Mouse (Mus musculus) stomach, embryonic 16.5 days (tissue): ENCODE results near the gene Pycard. TPM values are rescaled to one million over a fixed set of nuclear protein-coding genes. Genes with fewer than 3 reads are reported as not detected.
"Not testable (repeated sequence)": the region's sequence is repeated elsewhere in the genome, so short reads cannot be mapped to it uniquely, and the experiment has no call there.

Experiments
- ATAC-seq: fragments of 200-750 bp; cut with Nextera tagmentation; 2 replicates; pipeline ENCODE4 v1.8.0; 2017; ENCODE audit warnings: moderate number of reproducible peaks, moderate TSS enrichment; ENCODE audit not compliant: insufficient read depth, low FRiP score
- H3K27ac ChIP-seq: fragments of 300-500 bp; sonication (generic); 2 replicates; pipeline ENCODE4 v1.5.1; 2014; ENCODE audit warnings: low read length
- H3K27me3 ChIP-seq: fragments of 300-500 bp; sonication (generic); 2 replicates; pipeline ENCODE4 v1.6.1; 2014; ENCODE audit warnings: low read length, control low read depth, mixed read lengths; ENCODE audit not compliant: control insufficient read depth, insufficient read depth
- H3K36me3 ChIP-seq: fragments of 300-500 bp; sonication (generic); 2 replicates; pipeline ENCODE4 v1.6.1; 2014; ENCODE audit warnings: low read length; ENCODE audit not compliant: control insufficient read depth, insufficient read depth
- H3K4me1 ChIP-seq: fragments of 300-500 bp; sonication (generic); 2 replicates; pipeline ENCODE4 v1.6.1; 2014; ENCODE audit warnings: low read length, control low read depth, mixed read lengths; ENCODE audit not compliant: control insufficient read depth, insufficient read depth
- H3K4me2 ChIP-seq: fragments of 300-500 bp; sonication (generic); 2 replicates; pipeline ENCODE4 v1.6.1; 2014; ENCODE audit warnings: low read depth, low read length, mixed read lengths
- H3K4me3 ChIP-seq: fragments of 300-500 bp; sonication (generic); replicated peaks from 2 replicates; pipeline ENCODE4 v1.5.1; 2014; ENCODE audit warnings: mild to moderate bottlenecking, low read length
- H3K9ac ChIP-seq: fragments of 300-500 bp; sonication (generic); 2 replicates; pipeline ENCODE4 v1.6.1; 2014; ENCODE audit warnings: low read length
- H3K9me3 ChIP-seq: fragments of 300-500 bp; sonication (generic); replicated peaks from 2 replicates; pipeline ENCODE4 v1.6.1; 2016; ENCODE audit warnings: low read length, control low read depth; ENCODE audit not compliant: control insufficient read depth
- WGBS: fragments of 180-500 bp; shearing (Covaris S2); extraction: QIAGEN DNeasy Blood & Tissue Kit; methylation state at CpG from one replicate; pipeline ENCODE4 v1.1.7; 2014; 5-methylcytosine and 5-hydroxymethylcytosine counted together
- polyA plus RNA-seq: library from polyadenylated mRNA; unstranded; fragments of >200 nt; fragmentation: Nextera tagmentation; extraction: Ambion mirVana; gene quantifications from 2 replicates; pipeline ENCODE4 v1.2.1, GENCODE M21; 2015

The Pycard gene
- polyA plus RNA-seq, 1 experiment from 2014 or later = 179 TPM

DNA sequence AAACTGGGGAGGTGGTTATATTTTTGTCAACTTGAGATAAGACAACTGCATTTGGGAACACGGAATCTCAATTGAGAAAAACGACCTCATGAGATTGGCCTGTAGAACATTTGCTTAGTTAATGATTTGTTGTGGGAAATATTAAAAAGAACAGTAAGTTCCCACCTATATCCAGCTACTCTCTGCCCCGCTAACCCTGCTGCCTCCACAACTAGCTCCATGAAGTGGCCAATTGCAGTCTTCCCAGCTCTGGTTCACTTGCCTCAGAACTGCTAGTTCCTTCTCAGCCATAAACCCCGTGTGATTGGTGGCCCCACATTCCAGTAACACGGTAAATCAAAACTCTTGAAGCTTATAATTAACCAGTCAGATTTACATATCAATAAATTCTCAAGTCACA, 34.3 kb downstream of the Pycard start:
- H3K4me1 ChIP-seq = no peaks in the 10 kb centered on the region
- H3K9me3 ChIP-seq = no peaks in the 10 kb centered on the region
- no peak overlapping the region for H3K4me3 ChIP-seq
- H3K27me3 ChIP-seq = no peaks in the 10 kb centered on the region
- H3K9ac ChIP-seq = no peak overlapping the region
- 54% methylated on average over 5 of the region's 5 CpGs for WGBS
- H3K27ac ChIP-seq = no peak overlapping the region
- ATAC-seq = no peak
- H3K36me3 ChIP-seq = no peaks in the 10 kb centered on the region
- no peak overlapping the region for H3K4me2 ChIP-seq

DNA sequence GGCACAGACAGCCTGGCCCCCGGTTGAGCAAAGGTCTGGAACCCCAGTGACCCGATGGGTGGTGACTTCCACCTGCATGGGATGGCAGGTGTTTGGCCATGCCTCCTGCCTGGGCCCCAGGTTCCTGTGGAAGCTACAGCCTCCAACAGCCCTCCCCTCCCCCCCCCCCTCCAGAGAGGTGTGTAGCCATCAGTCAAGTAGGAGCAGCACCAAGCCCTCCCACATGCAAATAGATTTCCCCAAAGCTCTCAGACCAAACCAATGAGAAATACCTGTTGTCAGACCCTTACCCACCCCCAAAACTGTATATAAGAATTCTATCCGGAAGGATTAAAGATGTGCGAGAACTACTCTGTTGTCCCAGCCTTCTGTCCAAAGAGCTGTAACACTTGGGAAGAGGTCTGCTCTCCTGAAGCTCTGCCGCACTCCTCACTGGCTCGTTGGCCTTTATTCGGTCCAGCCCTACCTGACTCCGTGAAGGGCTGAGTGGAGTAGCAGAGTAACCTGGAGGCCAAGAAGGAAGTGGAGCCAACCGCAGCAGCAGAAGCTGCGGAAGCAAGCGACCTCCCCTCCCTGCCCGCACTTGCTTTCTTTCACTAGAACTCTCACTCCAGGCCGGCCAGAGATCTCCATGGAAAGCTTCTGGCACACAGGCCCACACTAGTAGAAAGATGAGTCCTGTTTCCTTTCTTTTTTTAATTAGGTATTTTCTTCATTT, 40.6 kb downstream of the Pycard start:
- H3K4me2 ChIP-seq = no peak overlapping the region
- H3K4me3 ChIP-seq = no peak overlapping the region
- H3K36me3 ChIP-seq = no peaks in the 10 kb centered on the region
- H3K4me1 ChIP-seq = no peaks in the 10 kb centered on the region
- no peaks in the 10 kb centered on the region for H3K27me3 ChIP-seq
- H3K9me3 ChIP-seq = no peaks in the 10 kb centered on the region
- WGBS = 36% methylated on average over 13 of the region's 13 CpGs
- H3K27ac ChIP-seq = no peak overlapping the region
- ATAC-seq = no peak
- H3K9ac ChIP-seq = no peak overlapping the region

GRCm38 (mm10) chr7:127946470-127947023, 47.1 kb downstream of the Pycard start, which contains the start of gene Prss36:
Prss36 (minus strand) TSS chr7:127946725.
- WGBS = 61% methylated on average over 6 of the region's 6 CpGs
- Histone ChIP-seq H3K9ac (no peak within 1 kb of the TSS), H3K4me3 (no peak within 1 kb of the TSS), H3K4me1 (no peaks in the 10 kb centered on the region), H3K9me3 (no peaks in the 10 kb centered on the region), H3K27ac (peak within 1 kb of the TSS; percentile 3; the same call in 1 of the 2 replicates), H3K27me3 (peaks cover 7% of the 10 kb centered on the region), H3K4me2 (no peak within 1 kb of the TSS), H3K36me3 (no peaks in the 10 kb centered on the region)
- peak; percentile 90 for ATAC-seq

DNA sequence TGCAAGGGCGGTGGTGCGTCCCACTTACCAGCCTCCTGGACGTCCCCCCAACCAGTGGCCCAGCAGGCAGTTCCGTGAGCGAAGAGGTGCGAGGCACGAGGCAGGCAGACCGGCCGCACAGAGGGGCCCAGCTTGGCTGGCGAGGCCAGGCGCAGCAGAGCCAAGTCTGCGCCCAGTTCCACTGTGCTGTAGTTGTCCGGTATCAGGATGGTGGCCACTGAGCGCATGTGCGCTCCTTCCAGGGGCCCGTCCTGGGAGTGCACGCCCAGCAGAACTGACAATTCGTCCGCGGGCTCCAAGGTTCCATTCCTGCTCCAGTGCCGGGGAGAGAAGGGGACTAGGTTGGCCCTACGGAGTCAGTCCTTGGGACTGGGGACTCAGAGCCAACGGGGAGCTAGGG, 49.1 kb downstream of the Pycard start:
- Histone ChIP-seq H3K4me1 (no peaks in the 10 kb centered on the region), H3K27ac (no peak overlapping the region), H3K4me3 (0 out of 2 replicates have a peak overlapping the region, but pooled peaks have one; percentile 5), H3K9ac (no peak overlapping the region; the same call in 1 of the 2 replicates), H3K36me3 (no peaks in the 10 kb centered on the region), H3K9me3 (no peaks in the 10 kb centered on the region), H3K4me2 (no peak overlapping the region), H3K27me3 (peaks cover 7% of the 10 kb centered on the region)
- 7% methylated on average over 23 of the region's 23 CpGs for WGBS
- peak; percentile 52 for ATAC-seq

DNA sequence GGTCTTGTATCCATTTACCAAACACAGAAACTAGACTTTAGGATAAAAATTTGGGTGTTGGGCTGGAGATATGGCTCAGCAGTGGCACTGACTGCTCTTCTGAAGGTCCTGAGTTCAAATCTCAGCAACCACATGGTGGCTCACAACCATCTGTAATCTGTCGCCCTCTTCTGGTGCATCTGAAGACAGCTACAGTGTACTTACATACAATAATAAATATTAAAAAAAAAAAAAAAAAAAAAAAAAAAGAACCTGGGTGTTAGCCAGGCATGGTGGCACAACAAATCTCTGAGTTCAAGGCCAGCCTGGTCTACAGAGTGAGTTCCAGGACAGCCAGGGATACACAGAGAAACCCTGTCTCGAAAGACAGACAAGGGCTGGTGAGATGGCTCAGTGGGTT, 51.6 kb downstream of the Pycard start:
- not testable (repeated sequence) for H3K4me3 ChIP-seq, H3K27me3 ChIP-seq, H3K4me2 ChIP-seq, H3K4me1 ChIP-seq, H3K27ac ChIP-seq, ATAC-seq, H3K36me3 ChIP-seq, H3K9ac ChIP-seq, H3K9me3 ChIP-seq
- 40% methylated on average over 2 of the region's 2 CpGs for WGBS

Other genes starting within 250 kb of the Pycard start
- 2.8 and 3.2 TPM in 2 replicates for gene Fbxl19, start 249.3 kb downstream of the Pycard start, polyA plus RNA-seq
- gene Orai3, start 224.1 kb downstream of the Pycard start, polyA plus RNA-seq = 26.7 and 29.0 TPM in 2 replicates
- gene Setd1a, start 217.2 kb downstream of the Pycard start, polyA plus RNA-seq = 10.5 and 16.4 TPM in 2 replicates
- not detected in 2 replicates for gene Gm49388, start 208.3 kb downstream of the Pycard start, polyA plus RNA-seq
- gene Hsd3b7, start 193.3 kb downstream of the Pycard start, polyA plus RNA-seq = 35.2 and 36.1 TPM in 2 replicates
- 43.1 and 48.6 TPM in 2 replicates for gene Stx4a, start 169.6 kb downstream of the Pycard start, polyA plus RNA-seq
- 2.9 and 3.6 TPM in 2 replicates for gene Stx1b, start 169.3 kb downstream of the Pycard start, polyA plus RNA-seq
- 9.9 and 11.2 TPM in 2 replicates for gene Zfp646, start 117.6 kb downstream of the Pycard start, polyA plus RNA-seq
- gene Zfp668, start 117.0 kb downstream of the Pycard start, polyA plus RNA-seq = 11.5 and 11.9 TPM in 2 replicates
- gene Prss53, start 102.9 kb downstream of the Pycard start, polyA plus RNA-seq = 1.7 and 1.8 TPM in 2 replicates
- not detected in 2 replicates for gene Gm21974, start 98.4 kb downstream of the Pycard start, polyA plus RNA-seq
- 179 and 184 TPM in 2 replicates for gene Vkorc1, start 98.2 kb downstream of the Pycard start, polyA plus RNA-seq
- 134 and 148 TPM in 2 replicates for gene Bckdk, start 89.8 kb downstream of the Pycard start, polyA plus RNA-seq
- 27.6 and 29.2 TPM in 2 replicates for gene Kat8, start 81.4 kb downstream of the Pycard start, polyA plus RNA-seq
- 63.8 and 78.8 TPM in 2 replicates for gene Prss8, start 63.8 kb downstream of the Pycard start, polyA plus RNA-seq
- 10.7 and 11.7 TPM in 2 replicates for gene Prss36, start 47.1 kb downstream of the Pycard start, polyA plus RNA-seq
- 204 and 234 TPM in 2 replicates for gene Fus, start 26.4 kb downstream of the Pycard start, polyA plus RNA-seq
- 0.39 and 1.9 TPM in 2 replicates for gene Trim72, start 10.1 kb upstream of the Pycard start, polyA plus RNA-seq
- gene Itgam, start 68.8 kb upstream of the Pycard start, polyA plus RNA-seq = 4.1 and 4.3 TPM in 2 replicates
- gene Gm49368, start 68.8 kb upstream of the Pycard start, polyA plus RNA-seq = 0.04 TPM in 1 of 2 replicates, not detected in the other
- 0.27 and 0.72 TPM in 2 replicates for gene Itgax, start 135.7 kb upstream of the Pycard start, polyA plus RNA-seq
- not detected in 2 replicates for gene Itgad, start 160.5 kb upstream of the Pycard start, polyA plus RNA-seq
- gene Cox6a2, start 212.5 kb upstream of the Pycard start, polyA plus RNA-seq = 1.2 and 35.0 TPM in 2 replicates
- gene Armc5, start 243.5 kb upstream of the Pycard start, polyA plus RNA-seq = 14.0 and 14.5 TPM in 2 replicates
- gene 9130023H24Rik, start 244.2 kb upstream of the Pycard start, polyA plus RNA-seq = 6.9 and 7.4 TPM in 2 replicates